In genomic region chr19:5455568-5455967, GRCm38 (mm10) we compare ENCODE assay signal across 9 mouse cellular contexts. TPM values are rescaled to one million over a fixed set of nuclear protein-coding genes. Genes with fewer than 3 reads are reported as not detected.
DNase-seq lines count a peak whose midpoint lies in the region; ATAC-seq and TF ChIP-seq lines count a peak whose summit lies in the region.
"Had no signal": no experiment of that assay in that cellular context is flagged by ENCODE, and none has a peak within 500 bp of the region (broad histone marks: within the 10 kb centered on the region; RNA-seq: fewer than 3 reads in every experiment).

No protein-coding gene starts in this region.

- H3K27ac ChIP-seq in heart, embryonic 14.5 days (replicated peaks in 1 of 2; ENCODE audit: control insufficient read depth in 1 of 2, insufficient read depth in 1 of 2, low read depth in 2 of 2, low read length in 2 of 2) = peak overlapping the region; percentile 58 to 94
- H3K27ac ChIP-seq in cortical plate, adult 2 months (ENCODE audit: insufficient read depth, low read length) = peak overlapping the region; percentile 74; the same call in 1 of the 2 replicates
- 0 out of 2 replicates have a peak overlapping the region, but pooled peaks have one; percentile 6 for H3K27ac ChIP-seq in hindbrain, embryonic 15.5 days (replicated peaks)
- H3K27ac ChIP-seq in midbrain, embryonic 15.5 days = peak overlapping the region; percentile 94; the same call in 1 of the 2 replicates

- H3K4me2 ChIP-seq in heart, embryonic 14.5 days (ENCODE audit: low read length) = peak overlapping the region; percentile 97
- H3K4me2 ChIP-seq in hindbrain, embryonic 15.5 days = peak overlapping the region; percentile 84
- H3K4me2 ChIP-seq in midbrain, embryonic 15.5 days = peak overlapping the region; percentile 85

- peaks cover 9 to 27% of the 10 kb centered on the region in 2 experiments for H3K4me1 ChIP-seq in heart, embryonic 14.5 days (ENCODE audit: control insufficient read depth in 2 of 2, insufficient read depth in 2 of 2, low read length in 2 of 2)
- H3K4me1 ChIP-seq in cortical plate, adult 2 months (ENCODE audit: control insufficient read depth, insufficient read depth, low read length) = peaks cover 8% of the 10 kb centered on the region
- H3K4me1 ChIP-seq in hindbrain, embryonic 15.5 days (replicated peaks) = peaks cover 39% of the 10 kb centered on the region
- H3K4me1 ChIP-seq in midbrain, embryonic 15.5 days = peaks cover 32% of the 10 kb centered on the region

- 0 out of 2 replicates have a peak, but pooled peaks have one; percentile 8 for TF ChIP-seq POLR2A in cortical plate, adult 2 months (IDR thresholded peaks at IDR 0.05; ENCODE audit: extremely low read depth, insufficient read depth, low read length)

- DNase-seq in heart, postnatal 25 days (ENCODE audit: low spot score) = no peak
- no peak for DNase-seq in adrenal gland, adult (ENCODE audit: inconsistent age in 2 of 2, low spot score in 1 of 2)
- DNase-seq in layer of hippocampus, adult 9-11 months = no peak
- no peak for DNase-seq in adipocyte (ENCODE audit: low spot score)

- no peaks in the 10 kb centered on the region for H3K9me3 ChIP-seq in heart, embryonic 14.5 days (ENCODE audit: control insufficient read depth, low read length)
- H3K9me3 ChIP-seq in hindbrain, embryonic 15.5 days = no peaks in the 10 kb centered on the region
- H3K9me3 ChIP-seq in midbrain, embryonic 15.5 days = no peaks in the 10 kb centered on the region

- peak overlapping the region; percentile 69 to 92 for H3K4me3 ChIP-seq in heart, embryonic 14.5 days (ENCODE audit: control insufficient read depth in 1 of 2, insufficient read depth in 1 of 2, low read depth in 1 of 2, low read length in 2 of 2)
- H3K4me3 ChIP-seq in cortical plate, adult 2 months (ENCODE audit: insufficient read depth, low read length) = peak overlapping the region; percentile 81
- peak overlapping the region; percentile 81 for H3K4me3 ChIP-seq in hindbrain, embryonic 15.5 days
- peak overlapping the region; percentile 72 for H3K4me3 ChIP-seq in midbrain, embryonic 15.5 days

- intact Hi-C loops in heart, postnatal 25 days (cut with DNase I) = no loop called here

- TF ChIP-seq CTCF in cortical plate, adult 2 months (IDR thresholded peaks at IDR 0.05; ENCODE audit: extremely low read depth, insufficient read depth, low read length) = no peak

- H3K9ac ChIP-seq in heart, embryonic 14.5 days (ENCODE audit: low read length) = peak overlapping the region; percentile 89
- peak overlapping the region; percentile 89 for H3K9ac ChIP-seq in hindbrain, embryonic 15.5 days
- H3K9ac ChIP-seq in midbrain, embryonic 15.5 days = peak overlapping the region; percentile 27; the same call in 1 of the 2 replicates

- H3K36me3 ChIP-seq in heart, embryonic 14.5 days (ENCODE audit: control insufficient read depth, insufficient read depth, low read length) = peaks cover 15% of the 10 kb centered on the region
- H3K36me3 ChIP-seq in hindbrain, embryonic 15.5 days = no peaks in the 10 kb centered on the region
- no peaks in the 10 kb centered on the region for H3K36me3 ChIP-seq in midbrain, embryonic 15.5 days (replicated peaks)

- H3K27me3 ChIP-seq in heart, embryonic 14.5 days (ENCODE audit: control insufficient read depth, insufficient read depth, low read length) = no peaks in the 10 kb centered on the region
- peaks cover 9% of the 10 kb centered on the region for H3K27me3 ChIP-seq in hindbrain, embryonic 15.5 days
- peaks cover 11% of the 10 kb centered on the region for H3K27me3 ChIP-seq in midbrain, embryonic 15.5 days (replicated peaks)

- 51% methylated on average over 8 of the region's 8 CpGs for WGBS in heart, embryonic 14.5 days
- 52% methylated on average over 8 of the region's 8 CpGs for WGBS in hindbrain, embryonic 15.5 days
- WGBS in midbrain, embryonic 15.5 days = 58% methylated on average over 8 of the region's 8 CpGs

- no peak for ATAC-seq in heart, embryonic 14.5 days (ENCODE audit: insufficient number of reproducible peaks, insufficient read depth, low FRiP score, low read depth)
- no peak for ATAC-seq in hindbrain, embryonic 15.5 days (ENCODE audit: low FRiP score, low read depth)
- no peak for ATAC-seq in midbrain, embryonic 15.5 days (replicated peaks)

RNA-seq across cellular contexts. Expression of gene Ccdc85b, which starts 2.1 kb away (rescaled TPM):
- 9.0 and 10.4 TPM in 2 replicates for polyA plus RNA-seq in heart, embryonic 14.5 days (2014; fragmentation: Nextera tagmentation; extraction: Ambion mirVana)
- total RNA-seq in heart, postnatal 25 days (2021) = 10 to 100 TPM in 1 of 2 experiments, 1 to 10 TPM in 1; 7.8 to 11.9 TPM
- polyA plus RNA-seq in cortical plate, adult 2 months (2012; rRNA removed) = 23.8 and 24.5 TPM in 2 replicates
- 12.8 and 14.0 TPM in 2 replicates for polyA plus RNA-seq in hindbrain, embryonic 15.5 days (2015; fragmentation: Nextera tagmentation; extraction: Ambion mirVana)
- polyA plus RNA-seq in midbrain, embryonic 15.5 days (2015; fragmentation: Nextera tagmentation; extraction: Ambion mirVana) = 11.7 and 13.2 TPM in 2 replicates

RNA-seq across cellular contexts. Expression of gene Fibp, which starts 4.8 kb away (rescaled TPM):
- polyA plus RNA-seq in heart, embryonic 14.5 days (2014; fragmentation: Nextera tagmentation; extraction: Ambion mirVana) = 101 and 120 TPM in 2 replicates
- total RNA-seq in heart, postnatal 25 days (2021) = 10 to 100 TPM; 45.5 to 51.0 TPM
- polyA plus RNA-seq in cortical plate, adult 2 months (2012; rRNA removed) = 129 and 131 TPM in 2 replicates
- 147 and 160 TPM in 2 replicates for polyA plus RNA-seq in hindbrain, embryonic 15.5 days (2015; fragmentation: Nextera tagmentation; extraction: Ambion mirVana)
- 180 and 185 TPM in 2 replicates for polyA plus RNA-seq in midbrain, embryonic 15.5 days (2015; fragmentation: Nextera tagmentation; extraction: Ambion mirVana)

RNA-seq across cellular contexts. Expression of gene Fosl1, which starts 8.2 kb away (rescaled TPM):
- not detected in 2 replicates for polyA plus RNA-seq in heart, embryonic 14.5 days (2014; fragmentation: Nextera tagmentation; extraction: Ambion mirVana)
- total RNA-seq in heart, postnatal 25 days (2021) = not detected
- 0.21 TPM in 1 of 2 replicates, not detected in the other for polyA plus RNA-seq in cortical plate, adult 2 months (2012; rRNA removed)
- not detected in 2 replicates for polyA plus RNA-seq in hindbrain, embryonic 15.5 days (2015; fragmentation: Nextera tagmentation; extraction: Ambion mirVana)
- 0.40 TPM in 1 of 2 replicates, not detected in the other for polyA plus RNA-seq in midbrain, embryonic 15.5 days (2015; fragmentation: Nextera tagmentation; extraction: Ambion mirVana)
- total RNA-seq: left cerebral cortex, postnatal 10 days had no signal

RNA-seq across cellular contexts. Expression of gene Ctsw, which starts 12.7 kb away (rescaled TPM):
- polyA plus RNA-seq in heart, embryonic 14.5 days (2014; fragmentation: Nextera tagmentation; extraction: Ambion mirVana) = 0.84 and 1.4 TPM in 2 replicates
- total RNA-seq in heart, postnatal 25 days (2021) = under 1 TPM in 1 of 2 experiments, not detected in 1; 0.45 TPM
- polyA plus RNA-seq in cortical plate, adult 2 months (2012; rRNA removed) = 0.27 and 0.53 TPM in 2 replicates
- polyA plus RNA-seq in hindbrain, embryonic 15.5 days (2015; fragmentation: Nextera tagmentation; extraction: Ambion mirVana) = 4.3 and 5.7 TPM in 2 replicates
- polyA plus RNA-seq in midbrain, embryonic 15.5 days (2015; fragmentation: Nextera tagmentation; extraction: Ambion mirVana) = 5.4 and 6.5 TPM in 2 replicates

RNA-seq across cellular contexts. Expression of gene Efemp2, which starts 18.2 kb away (rescaled TPM):
- 60.8 and 68.9 TPM in 2 replicates for polyA plus RNA-seq in heart, embryonic 14.5 days (2014; fragmentation: Nextera tagmentation; extraction: Ambion mirVana)
- total RNA-seq in heart, postnatal 25 days (2021) = 10 to 100 TPM in 1 of 2 experiments, 1 to 10 TPM in 1; 9.9 to 10.3 TPM
- 24.5 and 27.1 TPM in 2 replicates for polyA plus RNA-seq in cortical plate, adult 2 months (2012; rRNA removed)
- polyA plus RNA-seq in hindbrain, embryonic 15.5 days (2015; fragmentation: Nextera tagmentation; extraction: Ambion mirVana) = 38.9 and 44.9 TPM in 2 replicates
- polyA plus RNA-seq in midbrain, embryonic 15.5 days (2015; fragmentation: Nextera tagmentation; extraction: Ambion mirVana) = 41.3 and 45.9 TPM in 2 replicates

Comparison
In these comparisons a context has a peak if more than half of its experiments do, and no peak if none do; other contexts are left out.
1. H3K27ac ChIP-seq: peak in every context shown above with its lines; median percentile 94 in midbrain, embryonic 15.5 days; 76 in heart, embryonic 14.5 days; 74 in cortical plate, adult 2 months; 6 in hindbrain, embryonic 15.5 days.
2. H3K9ac ChIP-seq: peak in every context shown above with its lines; median percentile 89 in heart, embryonic 14.5 days; 89 in hindbrain, embryonic 15.5 days; 27 in midbrain, embryonic 15.5 days.